Mouse (Mus musculus) lung, postnatal 25 days (tissue): ENCODE data around the gene Spry2.

ENCODE experiments used
- DNase-seq: peaks from one replicate; pipeline ENCODE4 v3.0.0; 2022; ENCODE audit warnings: low spot score

Gene Spry2

DNA sequence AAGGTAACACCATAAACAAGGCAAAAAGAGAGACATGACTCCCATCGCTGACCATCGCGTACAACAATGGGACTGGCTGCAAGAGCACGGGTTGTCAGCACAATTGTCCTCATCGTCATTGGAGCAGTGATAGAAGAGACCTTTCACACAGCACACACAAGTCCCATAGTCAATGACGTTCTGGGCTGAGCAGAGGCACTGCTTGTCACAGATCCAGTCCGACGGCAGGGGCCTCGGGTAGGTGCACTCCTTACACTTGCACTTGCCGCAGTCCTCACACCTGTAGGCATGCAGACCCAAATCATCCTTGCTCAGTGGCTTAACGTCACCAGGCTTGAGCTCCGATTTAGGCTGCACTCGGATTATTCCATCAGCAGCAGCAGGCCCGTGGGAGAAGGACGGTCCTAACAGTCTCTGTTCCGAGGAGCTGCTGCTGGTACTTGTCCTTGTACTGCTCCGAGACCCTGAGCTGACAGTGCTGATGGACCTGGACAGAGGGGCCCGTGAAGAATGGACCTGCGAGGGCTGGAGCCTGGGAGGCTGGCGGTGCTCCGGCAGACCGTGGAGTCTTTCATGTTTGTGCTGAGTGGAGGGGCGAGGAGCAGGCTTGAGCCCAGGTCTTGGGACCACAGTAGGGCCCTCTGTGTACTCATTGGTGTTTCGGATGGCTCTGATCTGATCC, 3.5 kb downstream of the Spry2 start:
- DNase-seq = no peak

- DNase-seq = no peak
These were observed 5.9 kb downstream of the Spry2 start for GRCm38 (mm10) chr14:105890516-105891231.

DNA sequence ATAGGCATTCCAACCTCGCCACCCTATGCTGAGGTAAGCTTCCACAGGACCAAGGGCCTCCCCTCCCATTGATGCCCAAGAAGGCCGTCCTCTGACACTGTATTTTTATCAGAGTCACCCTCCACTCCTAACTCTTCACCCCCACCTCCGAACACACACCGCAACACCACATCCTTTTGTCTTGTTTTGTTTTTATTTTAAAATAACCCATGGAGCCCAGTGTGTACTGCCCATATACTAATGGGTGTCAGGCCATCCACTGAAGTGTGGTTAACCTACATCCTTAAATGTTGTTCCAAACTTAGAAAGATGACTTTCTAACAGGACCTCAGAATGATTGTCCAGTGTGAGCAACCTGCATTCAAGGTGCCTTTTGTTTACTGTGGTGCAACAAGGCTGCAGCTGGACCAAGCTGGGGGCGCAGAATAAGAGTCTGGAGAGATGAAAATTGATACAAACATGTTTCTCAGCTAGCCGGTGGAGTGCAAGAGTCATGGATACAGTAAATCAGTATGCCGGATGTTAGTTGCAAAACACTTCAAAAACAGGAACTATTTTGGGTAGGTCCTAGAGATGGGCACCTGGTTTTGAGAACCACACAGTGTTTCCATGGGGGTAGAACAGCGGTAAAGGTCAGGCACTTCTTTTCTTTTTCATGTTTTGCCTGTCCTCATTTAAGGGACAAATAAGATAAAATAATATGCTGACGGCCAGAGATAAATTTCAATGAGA, 9.8 kb downstream of the Spry2 start:
- DNase-seq = no peak

DNA sequence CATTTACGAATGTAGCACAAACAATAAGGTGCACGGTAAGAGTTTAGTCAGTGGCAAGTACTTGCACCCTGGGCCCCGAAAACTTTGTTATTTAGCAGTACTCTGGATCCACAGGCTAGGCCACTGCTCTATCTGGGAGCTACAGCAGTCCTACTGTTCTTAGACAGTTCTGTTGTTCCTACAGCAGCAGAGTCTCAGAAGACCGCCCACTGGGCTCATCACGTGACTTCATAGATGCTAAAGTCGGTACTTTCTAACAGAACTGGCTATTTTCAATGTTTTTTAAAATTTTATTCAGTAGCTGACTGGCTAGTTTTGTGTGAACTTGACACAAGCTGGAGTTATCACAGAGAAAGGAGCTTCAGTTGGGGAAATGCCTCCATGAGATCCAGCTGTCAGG, 11.4 kb downstream of the Spry2 start:
- no peak for DNase-seq

DNA sequence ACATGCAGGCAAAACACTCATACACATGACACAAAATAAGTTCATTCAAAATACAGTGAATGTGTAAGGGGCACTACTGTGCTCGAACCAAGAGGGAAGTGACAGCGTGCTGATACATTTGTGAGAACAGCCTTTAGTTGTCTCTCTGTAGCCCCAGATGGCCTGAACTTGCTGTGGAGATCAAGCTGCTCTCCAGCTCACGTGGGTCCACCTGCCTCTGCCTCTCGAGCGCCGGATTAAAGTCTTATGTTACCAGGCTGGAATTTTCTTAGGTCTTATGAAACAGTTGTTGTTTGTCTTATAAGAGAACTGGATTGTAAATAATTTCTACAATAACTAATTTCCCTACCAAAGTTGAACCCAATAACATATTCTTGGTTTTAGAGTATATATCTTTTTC, 13.4 kb downstream of the Spry2 start:
- DNase-seq = no peak

GRCm38 (mm10) chr14:105878359-105878758, 18.3 kb downstream of the Spry2 start:
- DNase-seq = no peak

- no peak for DNase-seq
These were observed 20.2 kb downstream of the Spry2 start for GRCm38 (mm10) chr14:105876375-105876774.

DNA sequence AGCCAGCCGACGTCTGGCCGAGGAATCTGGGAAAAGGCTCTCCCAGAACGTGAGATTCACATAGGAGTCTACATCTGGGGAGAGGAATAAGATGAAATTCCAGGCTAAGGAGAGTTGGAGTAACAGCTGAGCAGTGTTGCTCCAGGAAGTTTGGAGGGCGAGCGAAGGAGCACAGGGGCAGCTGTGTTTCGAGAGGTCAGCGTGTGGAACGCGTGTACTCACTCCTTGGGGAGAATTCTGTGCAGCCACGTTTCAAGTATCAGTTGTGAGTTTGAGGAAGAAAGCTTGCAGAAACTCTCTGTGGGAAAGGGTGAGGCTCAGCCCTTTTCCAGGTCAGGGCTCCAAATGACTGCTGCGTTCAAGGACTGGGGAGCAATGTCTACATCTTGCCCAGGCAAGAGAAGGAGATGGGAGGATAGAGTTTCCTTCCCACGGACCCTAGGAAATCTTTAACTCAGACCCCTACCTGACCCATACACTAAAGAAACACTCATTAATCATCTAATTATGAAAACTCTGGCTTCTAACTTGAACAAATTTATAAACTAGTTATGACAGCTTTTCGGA, 26.2 kb downstream of the Spry2 start:
- no peak for DNase-seq

- no peak for DNase-seq
These were observed 31.2 kb downstream of the Spry2 start for GRCm38 (mm10) chr14:105865381-105865938.

GRCm38 (mm10) chr14:105862199-105862598, 34.4 kb downstream of the Spry2 start:
- DNase-seq = no peak

- no peak for DNase-seq
These were observed 35.7 kb downstream of the Spry2 start for GRCm38 (mm10) chr14:105860920-105861319.

DNA sequence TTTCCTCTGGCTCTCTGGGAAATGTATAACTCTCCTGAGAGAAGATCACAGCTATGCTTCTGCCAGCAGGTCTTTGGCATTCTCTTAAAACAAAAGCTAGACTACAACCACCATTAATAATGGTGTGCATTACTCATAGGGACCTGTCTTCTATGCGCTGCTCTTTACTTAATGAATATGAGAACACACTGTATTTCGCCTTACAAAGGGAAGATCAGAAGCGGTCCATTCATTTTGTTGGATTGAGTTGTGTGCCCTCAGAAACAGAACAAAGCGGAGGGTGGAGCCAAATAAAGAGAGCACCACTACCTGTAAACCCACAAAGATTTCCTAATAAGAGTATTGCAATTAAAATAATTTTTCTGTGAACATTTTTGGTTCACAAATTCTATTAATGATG, 36.3 kb downstream of the Spry2 start:
- DNase-seq = no peak

- no peak for DNase-seq
These were observed 36.7 kb downstream of the Spry2 start for GRCm38 (mm10) chr14:105859876-105860275.

DNA sequence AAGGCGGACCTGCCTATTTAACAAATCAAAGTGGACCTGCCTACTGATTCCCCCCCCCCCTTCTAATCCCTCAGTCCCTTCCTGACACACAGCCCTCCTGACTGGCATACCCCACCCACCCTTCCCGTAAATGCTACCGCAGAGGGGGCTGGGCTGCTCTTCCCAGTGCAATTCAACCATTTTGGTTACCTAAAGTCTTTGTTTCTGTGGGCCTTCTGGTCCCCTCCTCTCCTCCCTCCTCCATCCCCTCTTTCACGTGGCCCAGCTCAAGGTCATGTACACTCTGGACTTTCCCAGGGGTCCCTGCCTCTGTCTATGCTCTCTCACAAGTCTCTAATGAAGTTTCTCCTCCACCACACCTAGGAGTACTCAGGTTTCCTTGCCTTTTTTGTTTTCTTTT, 37.3 kb downstream of the Spry2 start:
- DNase-seq = no peak

- DNase-seq = no peak
These were observed 37.7 kb downstream of the Spry2 start for GRCm38 (mm10) chr14:105858935-105859334.

DNA sequence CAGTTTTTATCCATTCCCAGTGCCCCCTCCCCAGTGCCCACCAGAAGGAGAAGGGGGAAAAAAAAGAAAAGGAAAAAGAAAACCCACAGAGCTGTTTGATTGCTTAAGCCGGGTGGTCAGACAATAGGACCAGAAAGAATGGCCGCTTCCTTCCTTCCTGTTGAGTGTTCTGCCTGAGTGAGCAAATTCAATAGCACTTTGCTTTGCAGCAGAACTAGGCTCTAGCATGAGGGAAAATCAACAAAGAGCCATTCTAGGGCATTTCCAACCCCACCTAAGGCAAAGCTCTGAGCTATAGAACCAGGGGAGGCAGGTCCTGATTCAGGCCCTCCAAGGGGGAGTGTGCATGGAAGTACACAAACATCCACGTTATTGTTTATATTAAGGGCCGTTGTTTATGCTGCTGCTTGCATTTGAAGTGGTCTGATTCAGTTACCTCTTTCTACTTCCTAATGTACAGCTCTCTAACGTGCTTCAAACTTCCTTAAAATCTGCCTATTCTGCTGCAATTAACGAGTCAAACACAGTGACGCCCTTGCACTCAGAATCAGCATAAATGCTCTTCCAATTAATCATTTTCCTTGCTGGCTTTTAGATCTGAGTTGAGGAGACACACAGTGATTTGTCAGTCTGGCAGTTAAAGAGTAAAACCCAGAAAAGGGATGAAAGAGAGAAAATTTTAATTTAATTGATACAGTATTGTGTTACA, 45.1 kb downstream of the Spry2 start:
- DNase-seq = no peak
